Mouse (Mus musculus): Measurements from ENCODE around the gene Cabp2. TPM values are rescaled to one million over a fixed set of nuclear protein-coding genes. Genes with fewer than 3 reads are reported as not detected.

The Cabp2 gene
- polyA plus RNA-seq (2012; rRNA removed), result not detected in 2 replicates

DNA sequence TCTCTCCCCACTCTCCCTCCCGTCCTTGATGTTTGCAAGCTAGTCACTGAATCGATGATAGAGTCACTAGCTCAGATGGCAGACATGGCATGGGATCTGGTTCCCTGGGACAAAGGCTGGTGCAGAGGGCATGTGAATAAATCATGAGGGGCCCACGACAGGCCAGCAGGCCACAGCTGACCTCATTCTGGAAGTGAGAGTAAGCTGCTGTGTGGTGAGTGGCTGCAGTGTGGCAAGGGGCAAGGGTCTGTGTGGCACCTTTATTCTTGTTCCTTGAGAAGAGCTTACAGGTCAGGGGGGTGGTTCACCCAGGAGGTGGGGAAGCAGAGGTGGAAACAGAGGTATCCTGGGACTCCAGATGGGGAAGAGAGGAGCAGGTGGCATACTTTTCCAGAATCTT is at the start of gene Cabp2:
Gene Cabp2 (plus strand): TSS at position 185 of the 400 bp plus-strand sequence.

DNA sequence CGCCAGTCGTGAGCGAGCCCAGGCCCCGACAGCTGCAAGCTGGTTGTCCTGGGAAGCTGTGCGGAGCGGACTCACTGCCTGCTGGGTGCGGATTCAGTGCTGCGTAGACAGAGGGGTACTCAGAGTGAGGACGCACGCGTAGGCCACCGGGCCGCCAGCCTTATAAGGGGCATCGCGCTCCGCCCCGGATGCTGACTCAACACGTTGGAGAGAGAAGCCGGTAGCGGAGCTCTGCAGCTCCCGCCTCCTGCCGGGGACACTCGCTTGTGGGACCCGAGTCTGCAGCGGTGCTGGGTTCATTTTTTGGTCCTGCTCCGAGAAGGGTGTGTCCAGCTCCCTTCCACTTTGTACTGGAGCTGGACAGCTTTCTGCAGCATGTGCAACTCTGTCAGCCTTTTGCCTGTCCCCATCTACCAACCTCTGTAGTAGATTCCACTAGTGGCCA is 43.6 kb upstream of the Cabp2 start, which contains the start of gene Gstp1:
Gene Gstp1 (minus strand): TSS at position 198 of the 445 bp plus-strand sequence.

DNA sequence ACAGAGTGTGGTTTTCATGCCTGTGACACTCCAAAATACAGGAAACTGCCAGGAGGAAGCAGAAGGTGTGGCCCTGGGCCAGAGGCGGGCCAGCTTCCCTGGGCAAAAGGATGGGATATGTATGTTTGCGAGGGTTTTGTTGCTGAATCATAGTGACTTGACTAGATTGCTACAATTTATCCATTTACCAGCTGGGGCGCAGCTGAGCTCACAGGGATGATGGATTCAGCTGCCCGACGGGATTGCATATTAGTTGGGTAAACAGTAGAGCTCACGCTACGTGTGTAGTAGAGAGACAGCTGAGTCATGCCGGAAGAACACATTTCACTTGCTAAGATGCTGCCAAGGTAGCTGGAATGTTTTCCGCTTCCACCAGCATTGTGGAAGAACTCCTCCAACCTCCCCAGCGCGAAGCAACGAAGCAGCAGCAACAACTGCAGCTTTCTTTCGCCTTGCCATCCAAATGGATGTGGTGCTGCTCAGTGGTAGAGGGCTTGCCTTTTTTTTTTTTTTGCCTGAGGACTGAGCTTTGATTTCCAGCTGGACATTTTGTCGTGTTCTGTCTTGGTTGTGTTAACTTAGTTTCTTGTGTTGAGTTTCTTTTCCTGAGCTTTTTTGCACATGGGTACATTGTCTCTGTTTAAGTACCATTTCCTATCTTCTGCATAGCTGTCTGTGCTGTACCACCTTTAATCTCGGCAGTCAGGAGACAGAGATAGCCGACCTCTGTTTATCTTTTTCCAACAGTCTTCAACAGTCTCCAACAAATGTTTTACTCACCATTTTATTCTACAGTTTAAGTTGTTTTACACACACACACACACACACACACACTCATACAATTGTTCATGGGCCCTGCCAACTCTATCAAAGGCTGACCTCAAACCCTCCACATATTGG is 35.2 kb upstream of the Cabp2 start, which contains the start of gene Gstp2:
Gene Gstp2 (minus strand): TSS at position 58 of the 900 bp plus-strand sequence.

DNA sequence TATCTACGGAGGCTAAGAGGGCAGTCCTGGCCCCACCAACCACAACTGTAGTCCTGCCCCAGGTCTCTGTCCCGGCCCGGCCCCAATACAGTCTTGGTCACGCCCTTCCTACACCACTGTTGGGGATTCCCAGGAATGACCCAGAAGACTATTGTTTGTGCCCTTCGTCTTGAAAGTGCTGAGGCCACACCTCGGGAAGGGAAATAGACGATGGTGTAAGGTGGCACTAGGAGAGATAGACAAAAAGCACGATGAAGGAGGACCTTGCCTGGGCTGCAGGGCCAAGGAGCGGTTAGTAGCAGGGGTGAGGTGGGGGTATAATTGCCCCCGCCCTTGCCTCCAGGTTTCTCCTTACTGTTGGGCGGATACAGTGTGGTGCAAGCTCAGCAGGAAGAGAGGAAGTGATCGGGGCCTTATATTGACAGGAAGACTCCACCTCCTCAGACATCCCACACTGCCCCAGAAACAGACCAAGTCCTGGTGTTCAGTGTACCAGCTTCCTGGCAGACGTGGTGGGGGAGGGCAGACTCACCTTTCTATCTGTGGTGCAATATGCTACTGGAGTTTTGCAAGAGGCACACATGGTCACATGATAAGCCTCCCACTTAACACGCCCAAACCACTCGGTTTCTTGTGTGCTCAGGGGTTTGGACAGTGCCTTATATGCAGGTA is 22.2 kb upstream of the Cabp2 start, which contains the start of gene Gstp3:
Gene Gstp3 (minus strand): TSS at position 501 of the 672 bp plus-strand sequence.

DNA sequence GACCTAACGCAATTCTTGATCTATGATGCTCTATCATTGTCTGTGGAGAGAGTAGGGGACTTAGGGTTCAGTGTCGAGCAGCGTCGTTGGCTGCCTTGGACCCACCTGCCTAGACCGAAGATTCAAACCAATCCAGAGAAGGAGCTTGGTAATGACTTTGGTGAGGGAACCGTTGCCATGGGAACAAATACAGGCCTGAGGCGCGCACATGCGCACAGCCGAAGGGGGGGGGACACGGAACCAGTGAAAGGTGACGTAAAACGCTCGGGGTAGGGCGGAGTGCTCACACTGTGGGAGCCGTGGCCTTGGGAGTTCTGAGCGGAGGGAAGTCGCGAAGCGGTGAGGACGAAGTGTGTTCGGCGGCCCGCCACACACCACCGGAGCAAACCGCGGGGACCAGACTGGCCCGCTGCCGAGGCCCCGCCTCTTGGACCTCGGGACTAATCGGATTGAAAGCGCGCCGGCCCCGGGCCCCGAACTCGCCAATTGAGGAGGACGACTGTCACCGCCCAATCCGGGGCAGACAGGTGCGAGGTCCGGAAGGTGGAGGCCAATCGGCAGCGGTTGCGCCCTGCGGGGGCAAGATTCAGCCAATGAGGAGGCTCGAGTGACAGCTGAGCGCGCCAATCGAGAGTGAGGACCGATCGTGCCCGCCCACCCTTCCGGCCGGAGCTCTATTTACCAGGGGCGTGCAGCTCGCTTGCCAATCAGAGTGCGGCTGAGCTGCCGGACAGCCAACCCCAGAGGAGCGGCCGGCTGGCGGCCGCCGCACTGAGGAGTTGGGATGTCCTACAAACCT is 15.5 kb downstream of the Cabp2 start, which contains the start of gene Cdk2ap2:
Gene Cdk2ap2 (plus strand): TSS at position 541 of the 799 bp plus-strand sequence.

DNA sequence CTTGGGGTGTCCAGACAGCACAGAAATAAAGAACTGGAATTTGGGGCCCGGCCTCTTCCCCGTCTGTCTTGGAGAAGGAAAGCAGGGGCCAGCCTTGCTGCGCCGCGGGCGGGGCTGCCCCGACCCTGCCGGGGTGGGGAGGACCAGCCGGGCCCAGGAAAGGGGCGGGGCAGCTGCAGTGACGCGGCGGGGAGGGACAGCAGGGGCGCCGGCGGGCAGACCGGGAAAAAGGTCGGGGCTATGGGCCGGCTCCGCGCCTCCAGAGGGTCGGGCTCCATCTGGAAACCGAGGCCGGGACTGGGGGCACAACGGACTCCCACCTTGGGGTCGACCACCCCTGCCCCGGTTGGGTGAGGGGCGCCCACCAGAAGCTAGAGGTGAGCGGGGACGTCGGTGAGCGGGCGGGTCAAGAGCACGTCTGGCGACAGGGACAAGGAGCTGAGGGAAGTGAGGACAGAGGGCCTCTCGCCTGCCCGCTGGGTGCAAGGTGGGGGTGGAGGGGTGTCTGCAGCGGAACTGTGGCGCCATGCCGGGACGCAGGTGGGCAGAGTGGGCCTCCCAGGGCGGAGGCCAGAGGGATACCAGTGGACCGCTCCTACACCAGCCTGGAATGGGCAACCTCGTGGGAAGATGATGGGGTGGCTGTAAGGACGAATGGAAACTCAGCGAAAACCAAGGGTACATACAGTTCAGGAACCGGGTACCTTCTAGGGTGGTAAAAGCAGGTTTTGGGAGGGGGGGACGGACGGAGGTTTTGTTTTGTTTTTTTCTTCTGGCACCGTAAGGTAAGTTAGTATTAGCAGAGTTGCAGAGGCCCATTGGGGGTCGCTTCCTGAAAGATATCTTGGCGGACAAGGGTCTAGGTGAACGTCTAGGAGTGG is 18.7 kb downstream of the Cabp2 start, which contains the start of gene Pitpnm1:
Gene Pitpnm1 (plus strand): TSS at position 162 of the 881 bp plus-strand sequence.

DNA sequence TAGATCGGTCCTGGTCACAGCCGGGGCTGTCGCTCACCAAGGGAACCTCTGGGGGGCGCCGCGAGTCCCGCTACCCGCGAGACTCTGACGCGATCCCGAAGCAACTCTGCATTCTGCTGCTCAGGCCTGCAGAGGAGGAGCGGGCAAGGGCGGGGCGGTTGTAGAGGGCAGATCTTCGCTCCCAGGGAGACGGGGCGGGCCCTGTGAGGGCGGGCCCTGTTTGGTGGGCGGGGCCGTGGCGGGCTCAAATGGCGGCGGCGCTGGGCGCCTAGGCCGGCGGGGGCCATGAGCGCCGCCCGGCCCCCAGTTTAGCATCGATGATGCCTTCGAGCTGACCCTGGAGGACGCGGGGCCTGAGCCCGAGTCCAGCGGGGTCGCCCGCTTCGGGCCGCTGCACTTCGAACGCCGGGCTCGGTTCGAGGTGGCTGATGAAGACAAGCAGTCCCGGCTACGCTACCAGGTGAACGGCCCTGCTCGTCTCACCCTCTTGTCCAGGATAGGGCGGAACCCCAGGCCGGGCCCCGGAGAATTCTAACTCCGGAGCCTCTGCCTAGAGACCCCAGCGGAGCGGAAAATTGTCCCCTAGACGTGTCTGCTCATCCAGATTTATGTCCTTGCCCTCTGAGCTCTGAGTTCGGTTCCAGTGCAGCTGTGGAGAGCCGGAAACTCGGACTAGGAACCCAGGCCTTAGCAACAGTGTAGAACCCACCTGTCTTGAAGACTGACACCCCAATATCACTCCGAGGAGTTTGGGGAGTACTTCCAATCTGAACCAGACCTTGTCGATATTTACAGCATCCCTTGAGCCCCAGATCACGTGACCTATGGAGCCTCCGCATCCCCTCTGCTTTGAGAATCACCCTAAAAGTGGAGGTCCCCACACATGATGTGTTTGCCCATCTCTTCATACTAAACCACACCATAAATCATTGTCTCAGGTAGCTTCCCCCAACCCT is 44.6 kb downstream of the Cabp2 start, which contains the start of gene Aip:
Gene Aip (minus strand): TSS at position 118 of the 956 bp plus-strand sequence.

Other genes with a start within 250 kb of the Cabp2 start
- gene Chka, start 229.8 kb upstream of the Cabp2 start, polyA plus RNA-seq (2012; rRNA removed), result 104 and 134 TPM in 2 replicates
- gene Tcirg1, start 174.4 kb upstream of the Cabp2 start, polyA plus RNA-seq (2012; rRNA removed), result 201 and 237 TPM in 2 replicates
- gene Ndufs8, start 168.8 kb upstream of the Cabp2 start, polyA plus RNA-seq (2012; rRNA removed), result 383 and 425 TPM in 2 replicates
- gene Aldh3b1, start 151.8 kb upstream of the Cabp2 start, polyA plus RNA-seq (2012; rRNA removed), result 48.6 and 65.2 TPM in 2 replicates
- 181 and 196 TPM in 2 replicates for gene Unc93b1, start 146.4 kb upstream of the Cabp2 start, polyA plus RNA-seq (2012; rRNA removed)
- gene Aldh3b3, start 122.9 kb upstream of the Cabp2 start, polyA plus RNA-seq (2012; rRNA removed), result 0.06 and 0.22 TPM in 2 replicates
- 1.8 and 2.1 TPM in 2 replicates for gene Aldh3b2, start 109.2 kb upstream of the Cabp2 start, polyA plus RNA-seq (2012; rRNA removed)
- 26.4 and 39.5 TPM in 2 replicates for gene Acy3, start 95.0 kb upstream of the Cabp2 start, polyA plus RNA-seq (2012; rRNA removed)
- not detected in 2 replicates for gene Tbx10, start 88.8 kb upstream of the Cabp2 start, polyA plus RNA-seq (2012; rRNA removed)
- gene Nudt8, start 81.0 kb upstream of the Cabp2 start, polyA plus RNA-seq (2012; rRNA removed), result 21.4 and 31.4 TPM in 2 replicates
- 2.0 and 3.0 TPM in 2 replicates for gene Gm49405, start 81.0 kb upstream of the Cabp2 start, polyA plus RNA-seq (2012; rRNA removed)
- 14.7 and 15.3 TPM in 2 replicates for gene Doc2g, start 78.3 kb upstream of the Cabp2 start, polyA plus RNA-seq (2012; rRNA removed)
- 114 and 130 TPM in 2 replicates for gene Ndufv1, start 68.8 kb upstream of the Cabp2 start, polyA plus RNA-seq (2012; rRNA removed)
- gene Gstp1, start 43.6 kb upstream of the Cabp2 start, polyA plus RNA-seq (2012; rRNA removed), result 602 and 633 TPM in 2 replicates
- gene Gstp2, start 35.6 kb upstream of the Cabp2 start, polyA plus RNA-seq (2012; rRNA removed), result 19.2 and 19.7 TPM in 2 replicates
- 0.62 and 1.6 TPM in 2 replicates for gene Gstp3, start 22.0 kb upstream of the Cabp2 start, polyA plus RNA-seq (2012; rRNA removed)
- gene Cdk2ap2, start 15.6 kb downstream of the Cabp2 start, polyA plus RNA-seq (2012; rRNA removed), result 282 and 353 TPM in 2 replicates
- gene Pitpnm1, start 18.4 kb downstream of the Cabp2 start, polyA plus RNA-seq (2012; rRNA removed), result 140 and 151 TPM in 2 replicates
- gene Aip, start 44.3 kb downstream of the Cabp2 start, polyA plus RNA-seq (2012; rRNA removed), result 123 and 142 TPM in 2 replicates
- 0.10 and 0.18 TPM in 2 replicates for gene Gpr152, start 58.2 kb downstream of the Cabp2 start, polyA plus RNA-seq (2012; rRNA removed)
- gene Cabp4, start 62.5 kb downstream of the Cabp2 start, polyA plus RNA-seq (2012; rRNA removed), result 0.06 TPM in 1 of 2 replicates, not detected in the other
- gene Coro1b, start 67.0 kb downstream of the Cabp2 start, polyA plus RNA-seq (2012; rRNA removed), result 376 and 395 TPM in 2 replicates
- 32.6 and 49.4 TPM in 2 replicates for gene Ptprcap, start 72.0 kb downstream of the Cabp2 start, polyA plus RNA-seq (2012; rRNA removed)
- 34.0 and 51.7 TPM in 2 replicates for gene Rps6kb2, start 81.8 kb downstream of the Cabp2 start, polyA plus RNA-seq (2012; rRNA removed)
- gene Carns1, start 93.9 kb downstream of the Cabp2 start, polyA plus RNA-seq (2012; rRNA removed), result 11.3 and 12.2 TPM in 2 replicates
- gene Tbc1d10c, start 109.7 kb downstream of the Cabp2 start, polyA plus RNA-seq (2012; rRNA removed), result 5.6 and 6.3 TPM in 2 replicates
- 485 and 610 TPM in 2 replicates for gene Ppp1ca, start 110.5 kb downstream of the Cabp2 start, polyA plus RNA-seq (2012; rRNA removed)
- 28.8 and 35.2 TPM in 2 replicates for gene Rad9a, start 120.1 kb downstream of the Cabp2 start, polyA plus RNA-seq (2012; rRNA removed)
- gene Clcf1, start 132.7 kb downstream of the Cabp2 start, polyA plus RNA-seq (2012; rRNA removed), result 39.8 and 49.9 TPM in 2 replicates
- not detected in 2 replicates for gene AC109138.7, start 132.8 kb downstream of the Cabp2 start, polyA plus RNA-seq (2012; rRNA removed)
- 79.9 and 81.1 TPM in 2 replicates for gene Pold4, start 150.3 kb downstream of the Cabp2 start, polyA plus RNA-seq (2012; rRNA removed)
- 122 and 130 TPM in 2 replicates for gene Ssh3, start 187.6 kb downstream of the Cabp2 start, polyA plus RNA-seq (2012; rRNA removed)
- 15.7 and 17.4 TPM in 2 replicates for gene Ankrd13d, start 201.6 kb downstream of the Cabp2 start, polyA plus RNA-seq (2012; rRNA removed)
- gene Grk2, start 224.6 kb downstream of the Cabp2 start, polyA plus RNA-seq (2012; rRNA removed), result 98.5 and 101 TPM in 2 replicates

Data from ovary, adult 2 months (tissue).